Mouse (Mus musculus) c-Kit-positive CD71-positive TER-119-negative erythroid progenitor cells, embryonic 14.5 days (primary cell): Measurements from ENCODE around the gene Plcl1.
A peak's percentile ranks its signal among the peaks of the same experiment; 100 is the strongest.

Source experiments
- DNase-seq: peaks from one replicate; pipeline ENCODE4 v3.0.0-alpha.2; 2013; ENCODE audit warnings: low read depth

Gene Plcl1

GRCm38 (mm10) chr1:55405272-55406022, at the start of gene Plcl1:
TSS of gene Plcl1 (plus strand) at chr1:55405921.
- DNase-seq: peak; percentile 23

GRCm38 (mm10) chr1:55362634-55363033, 43.1 kb upstream of the Plcl1 start:
- no peak for DNase-seq

DNA sequence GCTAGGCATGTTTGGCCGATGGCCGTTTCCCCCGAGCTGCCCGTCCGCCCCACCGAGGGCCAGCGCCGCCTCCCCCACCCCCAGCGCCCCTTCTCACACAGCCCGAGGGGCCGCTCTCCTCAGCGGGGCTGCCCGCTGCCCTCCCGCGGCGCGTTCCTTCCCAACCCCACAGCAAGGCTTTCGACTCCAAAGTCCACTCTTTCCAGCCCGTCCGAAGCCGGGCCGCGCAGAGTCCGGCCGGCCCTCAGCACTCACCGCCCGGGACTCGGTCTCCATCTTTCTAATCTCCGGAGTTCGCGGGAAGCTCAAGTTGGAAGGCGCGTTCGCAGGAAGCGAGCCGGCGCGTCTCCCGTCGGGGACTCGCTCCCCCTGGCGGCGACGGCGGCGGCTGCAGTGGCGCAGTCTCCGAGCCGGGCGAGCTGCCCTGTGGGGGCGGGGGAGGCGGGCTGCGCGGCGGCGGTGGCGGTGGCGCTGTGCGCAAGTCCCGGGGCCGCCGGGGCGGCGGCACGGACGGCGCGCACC, 42.6 kb upstream of the Plcl1 start, which contains the start of gene Boll:
TSS of gene Boll (minus strand) at position 426 of the 522 bp plus-strand sequence.
- DNase-seq: peak; percentile 31

DNA sequence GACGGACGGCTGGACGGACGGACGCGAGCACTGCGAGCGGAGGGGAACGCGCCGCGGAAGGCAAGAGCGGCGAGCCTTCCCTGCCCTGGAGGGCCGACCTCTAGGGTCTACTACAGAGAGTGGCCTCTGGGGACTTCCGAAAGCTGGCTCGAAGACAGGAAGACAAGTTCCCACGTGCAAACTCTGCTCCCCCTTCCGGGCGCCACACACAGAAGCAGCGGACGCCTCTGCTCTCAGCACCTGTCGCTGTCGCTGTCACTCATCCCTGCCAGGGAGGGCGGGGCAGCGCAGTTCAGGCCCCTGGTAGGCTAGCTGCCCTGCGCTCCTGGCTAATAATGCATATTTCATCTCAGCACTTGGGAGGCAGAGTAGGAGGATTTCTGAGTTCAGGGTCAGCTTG, 42.1 kb upstream of the Plcl1 start:
- peak; percentile 16 for DNase-seq

DNA sequence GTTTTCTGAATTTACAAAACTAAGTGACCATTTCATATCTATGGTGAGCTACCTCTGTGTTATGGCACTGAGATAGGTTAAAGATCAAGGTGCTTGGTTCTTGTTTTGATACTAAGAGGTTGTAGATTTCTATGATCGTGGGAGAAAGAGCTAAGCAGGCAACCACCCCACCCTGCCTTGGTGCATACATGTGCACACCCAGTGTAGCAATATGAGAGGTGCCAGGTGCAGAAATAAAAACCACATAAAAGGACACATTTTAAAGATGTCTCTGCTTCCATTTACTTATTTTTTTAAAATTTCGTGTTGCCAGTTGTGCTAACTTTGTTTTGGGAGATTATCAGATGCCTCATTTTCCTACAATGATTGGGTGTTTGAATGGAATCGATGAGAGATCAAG, 33.1 kb upstream of the Plcl1 start:
- no peak for DNase-seq

DNA sequence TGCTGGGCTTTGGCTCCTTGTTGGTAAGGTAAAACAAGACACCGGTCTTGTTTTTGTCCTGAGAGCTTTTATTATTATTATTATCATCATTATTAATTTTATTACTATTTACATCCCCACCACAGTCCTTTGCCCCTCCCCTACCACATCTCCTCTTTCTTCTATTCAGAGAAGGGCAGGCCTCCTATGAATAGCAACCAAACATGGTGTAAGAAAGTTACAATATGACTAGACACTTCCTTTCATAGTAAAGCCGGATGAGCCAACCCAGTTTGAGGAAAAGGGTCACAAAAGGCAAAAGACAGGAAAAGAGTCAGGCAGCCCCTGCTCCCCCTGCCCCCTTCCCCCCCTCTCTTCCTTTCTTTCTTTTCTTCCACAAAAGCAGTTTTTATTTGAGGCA, 25.2 kb upstream of the Plcl1 start:
- DNase-seq: no peak

DNA sequence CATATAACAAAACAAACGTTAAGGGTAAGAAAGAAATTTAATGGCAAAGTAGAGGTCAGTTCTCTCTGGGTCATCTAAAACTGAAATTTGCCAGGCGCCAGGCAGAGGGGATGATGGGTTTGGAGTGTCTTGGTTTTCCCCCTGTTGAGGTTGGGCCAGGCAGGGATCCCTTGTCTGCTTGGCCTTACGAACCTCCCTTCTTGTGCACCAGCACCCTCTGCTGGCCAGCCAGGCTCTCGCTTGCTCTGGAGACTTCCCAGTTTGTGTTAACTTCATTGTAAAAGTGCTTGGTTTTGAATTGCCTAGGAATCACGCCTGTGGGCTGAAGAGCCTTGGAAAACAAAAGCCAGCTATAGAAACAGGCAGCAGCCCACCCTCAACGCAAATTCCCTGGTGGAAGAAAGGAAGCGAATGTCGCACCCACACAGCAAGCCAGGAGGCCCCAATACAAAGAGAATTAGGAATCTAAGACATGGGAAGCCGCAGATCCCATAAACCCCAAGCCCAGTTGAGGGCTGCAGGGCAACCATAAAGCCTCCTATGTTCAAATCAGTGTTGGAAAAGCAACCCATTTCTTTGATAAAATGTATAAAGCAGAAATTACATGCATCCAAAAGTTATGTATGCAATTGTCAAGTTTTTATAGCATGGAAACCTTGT, 22.5 kb upstream of the Plcl1 start:
- peak; percentile 40 for DNase-seq

GRCm38 (mm10) chr1:55399891-55400290, 5.8 kb upstream of the Plcl1 start:
- no peak for DNase-seq

DNA sequence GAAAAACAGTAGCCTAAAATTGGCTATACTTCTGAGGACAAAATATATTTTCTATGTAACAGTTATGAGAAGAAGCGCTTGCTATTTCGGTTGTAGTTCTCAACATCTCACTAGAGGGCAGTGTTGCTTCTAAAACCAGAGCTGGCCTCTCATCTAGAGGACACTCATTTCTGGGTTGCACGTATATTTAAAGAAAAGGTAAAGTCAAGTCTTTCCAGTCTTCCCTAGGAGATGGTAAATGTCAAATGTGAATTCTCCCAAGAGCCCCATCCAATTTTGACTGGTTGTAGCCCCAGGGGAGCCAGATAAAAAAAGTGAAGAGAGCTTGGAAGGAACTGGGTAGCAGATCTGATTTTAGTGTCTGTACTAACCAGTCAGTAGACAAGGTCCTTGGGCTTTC, 1.3 kb upstream of the Plcl1 start:
- DNase-seq: peak; percentile 41

DNA sequence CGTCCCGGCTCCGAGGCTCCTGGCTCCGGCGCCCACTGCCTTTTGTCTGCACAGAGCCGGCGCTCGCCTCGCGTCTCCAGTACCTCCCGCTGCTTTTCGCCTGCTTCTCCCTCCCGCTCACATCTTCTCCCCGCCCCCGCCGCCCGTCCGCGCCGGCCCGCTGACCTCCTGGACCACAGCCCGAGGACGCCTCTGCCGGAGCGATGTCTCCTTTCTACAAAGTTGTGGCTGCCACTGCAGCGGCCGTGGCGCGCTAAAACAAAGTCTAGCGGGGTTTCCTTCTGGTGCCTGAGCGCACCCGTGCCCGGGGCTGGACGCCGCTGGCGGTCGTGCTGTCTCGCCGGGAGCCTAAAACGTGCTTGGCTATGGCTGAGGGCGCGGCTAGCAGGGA, 297 bp downstream of the Plcl1 start:
- DNase-seq: no peak

DNA sequence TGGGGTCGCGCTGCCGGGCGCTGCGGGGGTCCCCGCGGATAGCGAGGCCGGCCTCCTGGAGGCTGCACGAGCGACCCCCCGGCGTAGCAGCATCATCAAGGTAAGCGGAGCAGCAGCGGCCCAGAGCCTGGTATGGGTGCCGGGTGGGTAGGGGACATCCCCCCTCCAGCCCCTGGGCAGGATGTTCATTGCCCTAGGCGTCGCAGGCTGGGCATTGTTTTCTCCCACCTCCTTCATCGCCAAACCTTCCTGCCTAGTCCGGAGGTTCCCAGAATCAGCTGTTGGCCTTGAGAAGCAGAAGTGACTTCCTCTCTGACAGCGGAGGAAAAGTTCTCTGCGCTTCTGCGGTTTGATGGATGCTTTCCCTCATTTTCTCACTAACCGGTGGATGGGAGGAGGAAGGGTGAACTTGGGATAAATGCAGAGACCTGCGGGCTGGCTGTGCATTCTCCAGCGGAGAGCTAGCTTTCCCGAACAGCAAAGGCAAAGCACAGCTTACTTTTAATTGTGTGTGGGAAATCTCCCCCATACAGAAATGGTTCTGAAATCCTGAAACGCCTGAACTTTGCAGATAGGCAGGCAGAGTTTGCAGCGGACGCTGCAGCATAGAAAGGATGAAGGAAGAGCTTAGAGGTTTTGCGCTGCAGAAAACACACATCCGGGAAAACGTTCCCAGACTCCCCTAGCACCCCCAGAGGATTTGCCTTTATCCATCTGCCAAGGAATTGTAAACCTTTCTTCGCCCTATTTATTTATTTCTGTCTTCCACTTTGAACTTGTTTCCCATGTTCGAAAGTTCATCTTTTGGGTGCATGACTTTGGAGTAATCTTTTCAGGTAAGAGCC, 1.0 kb downstream of the Plcl1 start:
- DNase-seq: no peak

DNA sequence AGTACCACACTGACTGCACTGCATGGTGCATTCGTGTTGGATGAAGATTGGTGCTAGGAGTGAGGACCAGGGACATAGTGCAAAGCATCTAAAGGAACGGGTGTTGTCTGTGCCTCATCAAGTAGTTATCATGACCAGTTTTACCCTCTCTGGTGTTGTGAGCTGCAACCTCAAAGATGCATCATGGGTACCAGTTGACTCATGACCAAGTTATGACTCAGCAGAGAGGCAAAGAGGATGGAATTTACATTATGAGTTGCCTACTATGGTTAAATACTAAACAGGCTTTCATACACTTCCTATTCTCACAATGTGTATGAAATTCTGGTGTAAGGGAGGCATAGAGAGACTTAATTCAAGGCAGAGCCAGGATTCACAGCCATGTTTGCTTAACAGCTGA, 4.9 kb downstream of the Plcl1 start:
- DNase-seq: no peak

DNA sequence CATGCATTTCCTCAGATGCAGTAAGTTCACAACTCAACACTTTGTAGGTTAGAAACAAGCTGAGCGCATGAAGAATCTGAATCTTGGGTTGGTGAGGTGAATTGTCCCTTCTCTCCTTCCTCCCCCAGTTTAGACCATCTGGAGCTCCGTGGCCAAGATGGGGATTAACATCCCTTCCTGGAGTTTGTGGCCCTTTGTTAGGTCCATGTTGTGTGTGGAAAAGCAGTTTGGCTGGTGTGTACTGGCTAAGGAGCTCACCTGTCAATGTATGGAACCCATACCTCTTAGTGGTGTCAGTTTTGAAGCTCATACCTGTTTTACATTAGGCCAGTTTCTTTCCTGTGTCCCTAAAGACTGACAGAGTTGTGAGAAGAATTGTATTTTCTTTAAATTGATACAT, 5.4 kb downstream of the Plcl1 start:
- DNase-seq: no peak

- no peak for DNase-seq
Measured at GRCm38 (mm10) chr1:55412569-55412968, 6.8 kb downstream of the Plcl1 start.

GRCm38 (mm10) chr1:55413534-55413933, 7.8 kb downstream of the Plcl1 start:
- DNase-seq: no peak

- DNase-seq: no peak
Measured at GRCm38 (mm10) chr1:55418968-55419367, 13.2 kb downstream of the Plcl1 start.

GRCm38 (mm10) chr1:55427607-55428006, 21.9 kb downstream of the Plcl1 start:
- no peak for DNase-seq

DNA sequence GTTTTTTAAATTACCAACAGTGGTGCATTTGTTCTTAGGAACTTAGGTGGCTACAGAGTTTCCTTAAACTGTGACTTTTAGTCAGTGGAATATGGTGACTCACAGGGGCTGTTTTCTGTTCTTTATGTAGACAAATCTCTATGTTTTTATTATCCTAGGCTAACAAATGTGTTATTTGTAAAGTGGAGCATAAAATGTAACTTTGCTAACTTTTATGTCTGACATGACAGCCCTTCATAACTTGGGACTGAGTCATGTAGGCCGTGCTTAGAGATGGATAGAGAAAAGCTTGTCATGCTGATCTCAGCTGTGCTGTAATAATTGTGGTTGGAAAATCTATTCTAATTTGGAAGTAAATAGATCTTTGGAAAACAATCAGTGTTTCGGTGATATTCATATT, 23.3 kb downstream of the Plcl1 start:
- DNase-seq: no peak

- DNase-seq: no peak
Measured at GRCm38 (mm10) chr1:55429708-55430107, 24.0 kb downstream of the Plcl1 start.

GRCm38 (mm10) chr1:55430587-55430986, 24.9 kb downstream of the Plcl1 start:
- no peak for DNase-seq

GRCm38 (mm10) chr1:55436589-55436988, 30.9 kb downstream of the Plcl1 start:
- no peak for DNase-seq

DNA sequence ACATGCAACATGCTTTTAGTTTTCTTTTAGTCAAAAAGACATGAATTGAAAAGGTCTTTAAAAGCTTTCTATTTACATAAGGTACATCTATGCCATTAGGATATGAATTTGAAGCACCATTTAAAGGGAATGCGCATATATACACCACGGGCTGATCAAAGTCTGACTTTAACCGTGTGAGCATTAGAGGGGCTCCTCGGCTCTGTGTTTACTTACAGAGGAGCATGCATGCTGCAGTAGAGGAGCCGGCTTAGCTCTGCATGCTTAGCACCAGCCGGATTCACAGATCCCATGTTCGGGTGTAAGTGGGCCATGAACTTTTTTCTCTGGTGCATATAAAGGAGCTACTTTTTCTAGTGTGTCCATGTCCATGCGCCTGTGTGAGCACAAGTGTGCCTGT, 31.4 kb downstream of the Plcl1 start:
- DNase-seq: no peak

- no peak for DNase-seq
Measured at GRCm38 (mm10) chr1:55438617-55439016, 32.9 kb downstream of the Plcl1 start.
